Mouse (Mus musculus) gastrocnemius, postnatal 25 days (tissue): ENCODE data around the gene Ahnak2. TPM values are rescaled to one million over a fixed set of nuclear protein-coding genes. Genes with fewer than 3 reads are reported as not detected.
"Not testable (repeated sequence)": the region's sequence is repeated elsewhere in the genome, so short reads cannot be mapped to it uniquely, and the experiment has no call there.

Source experiments
- DNase-seq: peaks from one replicate; pipeline ENCODE4 v3.0.0; 2022
- total RNA-seq, 2 experiments: library from RNA; stranded (reverse); gene quantifications; 1 replicate in 1 of 2; 2 replicates in 1 of 2; pipeline ENCODE4 v1.2.3; 2021

The Ahnak2 gene
- total RNA-seq, 2 experiments from 2014 or later: 4.9 to 11.8 TPM

GRCm38 (mm10) chr12:112821216-112821615, 18.8 kb upstream of the Ahnak2 start:
- no peak for DNase-seq

- DNase-seq: no peak
Measured at GRCm38 (mm10) chr12:112820401-112820999, 18.0 kb upstream of the Ahnak2 start.

- DNase-seq: no peak
Measured at GRCm38 (mm10) chr12:112819057-112819662, 16.7 kb upstream of the Ahnak2 start.

- not testable (repeated sequence) for DNase-seq
Measured at GRCm38 (mm10) chr12:112816866-112817265, 14.4 kb upstream of the Ahnak2 start.

- no peak for DNase-seq
Measured at GRCm38 (mm10) chr12:112816294-112816693, 13.8 kb upstream of the Ahnak2 start.

GRCm38 (mm10) chr12:112814682-112815470, 12.4 kb upstream of the Ahnak2 start:
- no peak for DNase-seq

GRCm38 (mm10) chr12:112813370-112813769, 10.9 kb upstream of the Ahnak2 start:
- no peak for DNase-seq

GRCm38 (mm10) chr12:112810092-112810885, 7.8 kb upstream of the Ahnak2 start:
- DNase-seq: no peak

- DNase-seq: no peak
Measured at GRCm38 (mm10) chr12:112809641-112810040, 7.2 kb upstream of the Ahnak2 start.

GRCm38 (mm10) chr12:112808587-112809364, 6.3 kb upstream of the Ahnak2 start, which contains the start of gene Clba1:
Gene Clba1, plus strand, starts transcription at chr12:112808937.
- peak; percentile 88 for DNase-seq

GRCm38 (mm10) chr12:112808212-112808586, 5.7 kb upstream of the Ahnak2 start:
- DNase-seq: no peak

GRCm38 (mm10) chr12:112807796-112808195, 5.3 kb upstream of the Ahnak2 start:
- no peak for DNase-seq

GRCm38 (mm10) chr12:112806044-112806443, 3.6 kb upstream of the Ahnak2 start:
- no peak for DNase-seq

GRCm38 (mm10) chr12:112804046-112804445, 1.6 kb upstream of the Ahnak2 start:
- no peak for DNase-seq

- DNase-seq: no peak
Measured at GRCm38 (mm10) chr12:112802917-112803316, 460 bp upstream of the Ahnak2 start.

GRCm38 (mm10) chr12:112800476-112800875, 2.0 kb downstream of the Ahnak2 start:
- DNase-seq: peak; percentile 54

- no peak for DNase-seq
Measured at GRCm38 (mm10) chr12:112799237-112799970, 3.1 kb downstream of the Ahnak2 start.

- no peak for DNase-seq
Measured at GRCm38 (mm10) chr12:112798716-112799115, 3.7 kb downstream of the Ahnak2 start.

GRCm38 (mm10) chr12:112798332-112798681, 4.2 kb downstream of the Ahnak2 start:
- DNase-seq: no peak

- DNase-seq: peak; percentile 50
Measured at GRCm38 (mm10) chr12:112797672-112798331, 4.7 kb downstream of the Ahnak2 start.
